Mouse (Mus musculus) large intestine, adult 2 months (tissue): Measurements from ENCODE around the gene Ppfia1. TPM values are rescaled to one million over a fixed set of nuclear protein-coding genes. Genes with fewer than 3 reads are reported as not detected.

Experiments used
- DNase-seq: peaks from one replicate; pipeline ENCODE4 v3.0.0-alpha.2; 2012; ENCODE audit warnings: low read depth, low spot score
- WGBS: fragments of 180-500 bp; shearing (Covaris S2); methylation state at CpG from one replicate; pipeline ENCODE4 v1.1.7; 2018; 5-methylcytosine and 5-hydroxymethylcytosine counted together
- polyA plus RNA-seq: library from polyadenylated mRNA; depleted of rRNA; stranded (reverse); fragments of >200 nt; gene quantifications from 2 replicates; pipeline ENCODE4 v1.2.3, GENCODE M21; 2012

The Ppfia1 gene
- polyA plus RNA-seq, 1 experiment = 24.7 TPM

- no peak for DNase-seq
- WGBS = 84% methylated on average over 8 of the region's 8 CpGs
These were observed 1.3 kb downstream of the Ppfia1 start for GRCm38 (mm10) chr7:144552274-144552673.

GRCm38 (mm10) chr7:144550811-144551210 lies 2.7 kb downstream of the Ppfia1 start:
- no peak for DNase-seq
- 18% methylated on average over 1 of the region's 1 CpGs for WGBS

GRCm38 (mm10) chr7:144549904-144550566 lies 3.5 kb downstream of the Ppfia1 start:
- no peak for DNase-seq

GRCm38 (mm10) chr7:144545231-144545630 lies 8.3 kb downstream of the Ppfia1 start:
- DNase-seq = no peak
- WGBS = 86% methylated on average over 3 of the region's 3 CpGs

More at GRCm38 (mm10) chr7:144549904-144550566, 3.5 kb downstream of the Ppfia1 start:
- WGBS = 94% methylated on average over 2 of the region's 2 CpGs

- DNase-seq = no peak
- WGBS = 95% methylated on average over 5 of the region's 5 CpGs
These were observed 12.2 kb downstream of the Ppfia1 start for GRCm38 (mm10) chr7:144541351-144541750.

GRCm38 (mm10) chr7:144539146-144539545 lies 14.4 kb downstream of the Ppfia1 start:
- WGBS = 83% methylated on average over 2 of the region's 2 CpGs
- no peak for DNase-seq

- DNase-seq = no peak
These were observed 15.4 kb downstream of the Ppfia1 start for GRCm38 (mm10) chr7:144538030-144538644.

GRCm38 (mm10) chr7:144536367-144536766 lies 17.2 kb downstream of the Ppfia1 start:
- no peak for DNase-seq
- 90% methylated on average over 3 of the region's 3 CpGs for WGBS

More at GRCm38 (mm10) chr7:144538030-144538644, 15.4 kb downstream of the Ppfia1 start:
- WGBS = 77% methylated on average over 4 of the region's 4 CpGs

- 69% methylated on average over 3 of the region's 3 CpGs for WGBS
These were observed 18.8 kb downstream of the Ppfia1 start for GRCm38 (mm10) chr7:144534773-144535172.

GRCm38 (mm10) chr7:144531585-144532378 lies 21.7 kb downstream of the Ppfia1 start:
- DNase-seq = no peak
- 22% methylated on average over 7 of the region's 7 CpGs for WGBS

More at GRCm38 (mm10) chr7:144534773-144535172, 18.8 kb downstream of the Ppfia1 start:
- no peak for DNase-seq

GRCm38 (mm10) chr7:144529851-144530250 lies 23.7 kb downstream of the Ppfia1 start:
- 82% methylated on average over 3 of the region's 3 CpGs for WGBS
- DNase-seq = no peak

GRCm38 (mm10) chr7:144527723-144528221 lies 25.8 kb downstream of the Ppfia1 start:
- WGBS = 11% methylated on average over 1 of the region's 1 CpGs

GRCm38 (mm10) chr7:144526649-144527048 lies 26.9 kb downstream of the Ppfia1 start:
- 74% methylated on average over 2 of the region's 2 CpGs for WGBS

More at GRCm38 (mm10) chr7:144527723-144528221, 25.8 kb downstream of the Ppfia1 start:
- no peak for DNase-seq

GRCm38 (mm10) chr7:144524427-144525191 lies 28.9 kb downstream of the Ppfia1 start:
- WGBS = 78% methylated on average over 6 of the region's 6 CpGs

More at GRCm38 (mm10) chr7:144526649-144527048, 26.9 kb downstream of the Ppfia1 start:
- DNase-seq = no peak

GRCm38 (mm10) chr7:144523415-144523814 lies 30.1 kb downstream of the Ppfia1 start:
- DNase-seq = no peak
- 87% methylated on average over 3 of the region's 3 CpGs for WGBS

More at GRCm38 (mm10) chr7:144524427-144525191, 28.9 kb downstream of the Ppfia1 start:
- DNase-seq = no peak

GRCm38 (mm10) chr7:144521927-144522326 lies 31.6 kb downstream of the Ppfia1 start:
- WGBS = 76% methylated on average over 2 of the region's 2 CpGs
- DNase-seq = no peak

- WGBS = 95% methylated on average over 5 of the region's 5 CpGs
These were observed 33.7 kb downstream of the Ppfia1 start for GRCm38 (mm10) chr7:144519852-144520251.

GRCm38 (mm10) chr7:144516711-144517110 lies 36.8 kb downstream of the Ppfia1 start:
- no peak for DNase-seq
- WGBS = 48% methylated on average over 5 of the region's 5 CpGs

More at GRCm38 (mm10) chr7:144519852-144520251, 33.7 kb downstream of the Ppfia1 start:
- no peak for DNase-seq

GRCm38 (mm10) chr7:144509090-144509489 lies 44.4 kb downstream of the Ppfia1 start:
- DNase-seq = no peak

More at GRCm38 (mm10) chr7:144509090-144509489, 44.4 kb downstream of the Ppfia1 start:
- 97% methylated on average over 4 of the region's 4 CpGs for WGBS
